Mouse (Mus musculus): ENCODE data around the gene Clic3.

DNA sequence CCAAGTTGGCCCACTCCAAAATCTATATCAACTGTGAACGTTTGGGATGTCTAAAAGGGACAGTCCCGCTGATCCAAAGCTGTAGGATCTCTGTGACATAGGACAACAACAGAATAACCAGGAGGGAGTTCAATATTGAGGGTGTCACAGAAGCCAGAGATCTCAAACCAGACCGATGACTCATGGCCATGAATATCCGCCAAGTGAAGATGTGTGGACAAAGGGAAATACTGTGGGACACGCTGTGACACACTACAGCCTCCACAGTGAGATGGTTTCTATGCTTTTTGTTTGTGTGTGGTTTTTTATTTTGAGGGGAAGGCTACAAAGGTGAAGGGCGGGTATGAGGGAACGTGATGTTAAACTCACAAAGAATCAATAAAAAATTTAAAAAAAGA lies 32.0 kb downstream of the Clic3 start:
- TF ChIP-seq CTCF (IDR thresholded peaks at IDR 0.05; ENCODE audit: insufficient read depth, low read depth, low read length): no peak
- no peak for TF ChIP-seq POLR2A (IDR thresholded peaks at IDR 0.05; ENCODE audit: insufficient read depth, low read depth, low read length)
